Mouse (Mus musculus) cerebellum, adult 9-11 months (tissue): ENCODE results near the gene Gck.
"Not testable (repeated sequence)": the region's sequence is repeated elsewhere in the genome, so short reads cannot be mapped to it uniquely, and the experiment has no call there.

Experiments
- DNase-seq: peaks from one replicate; pipeline ENCODE4 v3.0.0; 2022

The Gck gene

DNA sequence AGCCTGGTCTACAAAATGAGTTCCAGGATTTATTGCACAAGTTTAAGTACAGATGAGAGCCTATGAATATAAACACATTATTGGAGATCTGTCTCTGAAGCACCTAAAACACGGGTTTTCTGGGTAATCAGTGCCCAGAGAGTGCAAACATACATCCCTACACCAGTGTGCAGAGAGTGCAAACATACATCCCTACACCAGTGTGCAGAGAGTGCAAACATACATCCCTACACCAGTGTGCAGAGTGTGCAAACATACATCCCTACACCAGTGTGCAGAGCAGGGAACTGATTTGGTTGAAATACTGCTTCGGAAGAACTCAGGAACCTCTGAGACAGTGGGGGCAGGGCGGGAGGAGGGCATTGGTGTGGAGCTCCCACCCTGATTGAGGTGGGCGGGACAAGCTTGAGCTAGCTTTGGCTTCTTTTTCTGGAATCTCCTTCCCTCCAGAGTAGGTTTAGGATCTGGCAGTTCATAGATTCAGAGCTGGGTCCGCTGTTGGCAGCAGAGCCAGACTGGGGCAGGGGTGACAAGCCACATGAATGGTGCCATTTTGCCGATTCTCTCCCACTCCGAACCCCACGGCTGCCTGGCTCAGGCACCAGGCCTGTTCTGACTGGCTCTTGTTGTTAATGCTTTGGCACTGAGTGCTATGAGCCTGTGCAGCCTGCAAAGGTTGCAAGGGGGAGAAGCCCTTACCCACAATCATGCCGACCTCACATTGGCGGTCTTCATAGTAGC lies 43.9 kb downstream of the Gck start:
- DNase-seq: no peak

DNA sequence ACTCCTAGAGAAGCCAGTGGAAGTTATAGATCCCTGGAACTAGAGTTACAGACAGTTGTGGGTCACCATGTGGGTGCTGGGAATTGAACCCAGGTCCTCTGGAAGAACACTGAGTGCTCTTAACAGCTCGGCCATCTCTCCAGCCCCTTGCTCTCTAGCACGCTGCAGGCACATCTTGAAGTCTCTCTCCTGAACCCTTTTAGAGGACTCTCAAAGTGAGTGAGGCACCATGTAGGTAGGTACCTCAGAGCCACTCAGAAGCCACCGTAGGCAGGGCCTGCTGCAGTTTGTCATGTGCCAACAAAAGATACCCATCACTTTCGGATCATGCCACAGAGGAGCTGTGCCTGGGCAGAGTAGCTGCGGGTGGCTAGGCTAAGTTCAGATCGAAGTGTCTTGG lies 45.0 kb downstream of the Gck start:
- DNase-seq: no peak

DNA sequence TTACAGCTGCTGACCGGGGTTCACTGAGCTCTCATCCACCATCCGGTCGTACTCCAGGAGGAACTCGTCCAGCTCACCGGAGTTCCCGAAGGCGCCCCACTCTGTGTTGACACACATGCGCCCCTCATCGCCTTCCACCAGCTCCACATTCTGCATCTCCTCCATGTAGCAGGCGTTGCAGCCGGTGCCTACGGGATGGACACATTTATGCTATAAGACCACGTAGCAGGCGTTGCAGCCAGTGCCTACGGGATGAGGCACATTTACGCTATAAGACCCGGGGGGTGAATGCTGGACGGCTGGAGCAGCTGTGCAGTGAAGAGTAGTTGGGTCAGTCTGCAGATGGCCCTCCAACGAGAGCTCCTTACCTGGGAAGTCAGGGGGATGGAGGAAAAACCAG lies 45.5 kb downstream of the Gck start:
- no peak for DNase-seq

DNA sequence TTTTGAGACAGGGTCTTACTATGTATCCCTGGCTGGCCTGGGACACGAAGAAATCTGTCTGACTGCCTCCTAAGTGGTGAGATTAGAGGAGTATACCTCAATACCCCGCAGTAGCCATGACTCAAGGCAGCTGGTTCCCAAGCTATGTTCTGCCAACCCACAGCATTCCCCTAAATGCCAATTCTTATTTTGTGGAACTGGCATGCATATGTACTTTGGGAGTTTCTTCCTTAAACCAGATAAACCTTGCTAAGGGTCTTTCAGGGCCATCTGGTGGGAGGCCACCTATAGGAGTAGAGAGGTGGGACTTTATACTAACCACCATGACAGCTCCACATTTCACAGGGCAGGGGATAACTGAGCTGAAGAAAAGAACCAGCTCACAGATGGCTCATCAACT lies 46.0 kb downstream of the Gck start:
- no peak for DNase-seq

DNA sequence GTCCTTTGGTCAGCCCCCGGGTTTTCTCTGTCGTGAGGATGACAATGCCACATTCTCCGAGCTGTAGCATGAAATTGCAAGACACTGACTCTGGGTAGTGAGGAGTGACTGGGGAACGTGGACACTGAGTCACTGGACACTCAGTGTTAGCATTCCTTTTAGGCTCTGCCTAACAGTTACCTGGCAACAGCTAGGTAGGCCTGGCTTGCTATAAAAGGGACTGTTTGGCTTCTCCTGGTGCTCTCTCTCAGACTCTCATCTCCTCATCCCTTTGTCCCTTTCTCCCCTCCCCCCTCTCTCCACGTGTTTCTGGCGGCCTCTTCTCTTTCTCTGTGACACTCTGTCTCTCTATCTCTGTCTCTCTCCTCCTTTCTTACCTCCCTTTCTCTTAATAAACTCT lies 47.5 kb downstream of the Gck start:
- DNase-seq: no peak

DNA sequence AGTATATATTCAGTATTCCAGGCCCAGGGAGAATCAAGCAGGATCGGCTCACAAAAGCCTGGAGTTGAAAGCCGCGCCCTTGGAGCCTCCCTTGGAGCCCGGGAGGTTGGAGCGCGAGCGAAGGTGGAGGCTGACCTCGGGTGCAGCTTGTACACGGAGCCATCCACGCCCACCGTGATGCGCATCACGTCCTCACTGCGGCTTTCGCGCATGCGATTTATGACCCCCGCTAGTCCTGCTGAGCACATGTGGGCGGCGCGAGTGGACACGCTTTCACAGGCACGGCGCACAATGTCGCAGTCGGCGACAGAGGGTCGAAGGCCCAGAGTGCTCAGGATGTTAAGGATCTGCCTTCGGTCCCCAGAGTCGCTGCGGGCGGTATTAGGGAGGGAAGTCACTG lies 47.9 kb downstream of the Gck start:
- DNase-seq: peak; percentile 60

DNA sequence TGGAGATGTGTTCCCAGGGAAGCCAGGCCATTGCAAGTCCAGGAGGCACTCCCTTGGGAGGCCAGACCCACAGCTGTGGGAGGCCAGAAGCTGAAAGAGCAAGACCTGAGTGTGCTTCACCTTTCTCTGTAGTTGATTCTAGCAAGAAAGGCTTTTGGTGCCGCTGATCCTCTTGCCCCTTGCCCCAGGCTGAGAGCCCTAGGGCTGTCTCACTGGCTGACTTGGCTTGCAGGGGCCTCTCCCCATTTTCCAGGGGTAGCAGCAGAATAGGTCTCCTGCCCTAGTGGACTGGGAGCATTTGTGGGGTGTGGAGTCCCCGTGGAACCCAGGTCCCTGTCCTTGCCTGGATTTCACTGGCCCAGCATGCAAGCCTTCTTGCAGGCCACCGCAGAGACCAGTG lies 48.6 kb downstream of the Gck start:
- peak; percentile 18 for DNase-seq

DNA sequence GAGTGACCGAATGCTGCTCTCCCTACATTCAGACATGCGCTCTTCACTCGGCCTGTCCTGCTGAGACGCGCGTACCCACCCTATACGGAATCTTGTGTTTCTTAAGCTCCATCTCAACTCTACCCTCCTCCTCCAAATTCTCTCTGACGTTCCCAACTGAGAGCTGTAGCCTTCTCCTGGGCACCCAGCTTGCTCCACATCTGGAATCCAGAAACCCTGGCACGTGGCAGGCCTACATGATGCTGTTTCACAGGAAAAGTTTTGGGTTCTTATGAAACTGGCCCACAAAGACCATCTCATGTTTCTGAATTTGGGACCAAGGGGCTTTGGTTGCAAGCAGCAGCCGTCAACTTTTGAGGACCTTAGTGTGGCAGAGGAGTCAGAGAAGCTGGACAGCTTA lies 50.6 kb downstream of the Gck start:
- DNase-seq: no peak

DNA sequence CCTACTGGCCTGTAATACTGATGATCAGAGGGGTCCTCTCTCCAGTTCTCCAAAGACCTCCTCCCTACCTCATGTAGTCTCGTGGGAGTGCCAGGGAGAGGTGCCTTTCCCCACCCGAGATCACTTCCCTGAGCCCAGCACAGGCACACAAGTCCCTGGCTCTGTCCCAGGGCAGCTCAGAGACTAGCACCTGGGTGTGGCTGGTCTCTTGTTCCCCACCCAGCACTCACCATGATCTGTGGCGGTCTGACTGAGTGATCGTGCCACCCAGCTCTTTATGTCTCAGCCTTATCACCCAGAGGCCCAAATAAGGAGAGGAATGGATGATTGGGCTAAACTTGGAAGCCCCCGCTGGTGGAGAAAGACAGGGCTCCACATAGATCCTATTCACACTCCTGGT lies 51.4 kb downstream of the Gck start, which contains the start of gene Myl7:
Gene Myl7 (minus strand): TSS at position 252 of the 400 bp plus-strand sequence.
- no peak for DNase-seq

DNA sequence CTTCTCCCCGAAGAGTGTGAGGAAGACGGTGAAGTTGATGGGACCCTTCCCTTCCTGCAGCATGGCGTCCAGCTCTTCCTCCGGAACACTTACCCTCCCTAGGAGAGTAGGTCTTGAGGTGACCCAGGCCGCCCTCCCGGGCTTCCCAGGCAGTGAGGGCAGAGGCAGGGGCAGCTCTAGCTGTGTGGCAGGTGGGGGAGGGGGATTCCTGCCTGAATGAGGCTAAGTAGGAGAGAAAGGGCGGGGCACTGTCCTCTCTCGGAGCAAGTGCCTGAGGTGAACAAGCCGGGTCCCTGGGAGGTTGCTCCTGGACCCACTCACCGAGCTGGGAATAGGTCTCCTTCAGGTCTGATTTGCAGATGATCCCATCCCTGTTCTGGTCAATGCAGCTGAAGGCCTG lies 52.0 kb downstream of the Gck start:
- DNase-seq: no peak

DNA sequence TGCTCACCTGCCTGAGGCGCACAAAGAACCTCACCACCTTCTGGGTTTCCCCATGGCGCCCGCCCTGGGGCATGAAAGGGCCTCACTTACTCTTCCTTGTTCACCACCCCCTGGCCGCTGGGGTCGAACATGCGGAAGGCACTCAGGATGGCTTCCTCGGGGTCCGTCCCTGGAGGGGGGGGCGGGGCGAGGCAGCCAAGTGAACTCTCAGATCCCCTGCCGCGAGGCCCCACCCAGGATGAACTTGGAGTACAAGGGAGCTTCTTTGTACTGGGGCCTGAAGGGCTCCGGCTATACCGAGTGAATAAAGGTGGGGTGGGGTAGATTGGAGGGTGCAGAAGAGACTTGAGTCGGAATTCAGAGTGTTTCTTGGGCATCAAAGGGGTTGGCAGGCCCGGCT lies 52.7 kb downstream of the Gck start:
- DNase-seq: no peak

DNA sequence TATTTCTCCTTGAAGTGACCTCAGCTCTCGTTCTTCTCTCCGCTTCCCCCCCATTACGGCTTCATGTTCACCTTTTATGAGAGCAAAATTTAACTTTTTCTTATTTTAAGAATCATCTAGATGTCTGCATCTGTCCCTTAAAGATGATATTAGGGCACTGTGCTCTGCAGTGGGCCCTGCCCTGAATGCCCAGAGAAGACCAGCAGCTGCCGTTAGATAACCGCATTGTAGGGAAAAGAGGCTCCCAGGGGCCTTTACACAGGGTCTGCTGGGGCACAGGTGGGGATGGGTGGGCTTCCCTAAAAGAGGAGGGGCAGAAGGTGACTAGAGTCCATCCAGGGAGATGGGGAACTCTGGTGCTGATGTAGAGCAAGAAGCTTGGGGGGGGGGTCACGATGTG lies 56.1 kb downstream of the Gck start:
- DNase-seq: no peak

DNA sequence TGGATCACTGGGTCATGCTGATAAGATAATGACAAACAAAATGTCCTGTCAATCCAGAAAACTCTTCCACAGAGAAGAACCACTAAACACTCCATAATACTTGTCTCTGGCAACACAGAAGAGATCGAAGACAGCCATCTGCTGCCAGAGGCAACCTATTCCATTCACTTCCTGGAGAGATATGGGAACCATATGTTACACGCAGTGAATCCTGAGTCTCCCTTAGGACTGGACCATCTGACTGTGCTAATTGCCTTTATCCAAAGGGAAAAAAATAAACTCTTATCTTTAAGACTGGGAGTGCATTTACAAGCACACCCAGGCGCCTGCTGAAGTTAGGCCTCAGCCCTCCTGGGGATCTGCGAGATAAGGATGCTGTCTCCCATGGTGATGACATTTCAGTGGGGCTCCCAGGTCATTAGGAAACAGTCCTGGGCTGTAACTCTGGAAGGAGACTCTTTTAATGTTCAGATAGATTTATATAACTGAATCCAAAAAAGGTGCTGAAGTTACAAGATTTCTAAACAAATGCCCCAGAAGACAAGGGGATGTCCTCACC lies 57.0 kb downstream of the Gck start:
- DNase-seq: no peak

DNA sequence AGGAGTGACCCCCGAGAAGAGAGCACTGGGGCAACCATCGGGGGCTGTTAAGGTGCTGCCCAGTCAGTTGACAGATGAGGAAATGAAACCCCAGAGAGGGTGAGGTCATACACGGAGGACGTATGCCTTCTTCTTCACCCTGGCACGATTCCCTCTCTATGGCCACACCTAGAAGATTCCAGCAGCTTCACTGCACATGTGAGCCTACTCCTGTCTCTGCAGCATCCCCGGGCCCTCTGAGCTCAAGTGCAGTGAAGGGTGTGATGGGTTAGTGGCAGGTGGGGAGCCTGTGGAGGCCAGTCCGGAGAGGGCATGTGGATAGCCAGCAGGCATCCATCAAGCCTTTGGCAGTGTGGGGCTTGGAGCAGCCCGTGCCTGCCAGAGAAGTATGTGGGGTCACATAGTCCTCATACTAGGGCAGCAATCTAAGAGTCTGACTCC lies 57.7 kb downstream of the Gck start:
- DNase-seq: peak; percentile 86

DNA sequence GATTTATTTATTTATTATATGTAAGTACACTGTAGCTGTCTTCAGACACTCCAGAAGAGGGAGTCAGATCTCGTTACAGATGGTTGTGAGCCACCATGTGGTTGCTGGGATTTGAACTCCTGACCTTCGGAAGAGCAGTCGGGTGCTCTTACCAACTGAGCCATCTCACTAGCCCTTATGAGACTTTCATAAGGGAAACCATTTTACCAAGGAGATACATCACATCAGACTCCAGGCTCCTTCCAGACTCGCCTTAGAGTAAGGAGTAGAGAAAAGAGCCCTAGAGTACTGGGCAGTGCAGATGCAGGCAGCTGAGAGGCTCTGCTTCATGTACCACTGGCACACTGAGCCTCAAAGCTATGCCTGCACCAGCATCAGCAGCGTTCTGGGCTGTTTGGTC lies 61.3 kb downstream of the Gck start:
- not testable (repeated sequence) for DNase-seq

DNA sequence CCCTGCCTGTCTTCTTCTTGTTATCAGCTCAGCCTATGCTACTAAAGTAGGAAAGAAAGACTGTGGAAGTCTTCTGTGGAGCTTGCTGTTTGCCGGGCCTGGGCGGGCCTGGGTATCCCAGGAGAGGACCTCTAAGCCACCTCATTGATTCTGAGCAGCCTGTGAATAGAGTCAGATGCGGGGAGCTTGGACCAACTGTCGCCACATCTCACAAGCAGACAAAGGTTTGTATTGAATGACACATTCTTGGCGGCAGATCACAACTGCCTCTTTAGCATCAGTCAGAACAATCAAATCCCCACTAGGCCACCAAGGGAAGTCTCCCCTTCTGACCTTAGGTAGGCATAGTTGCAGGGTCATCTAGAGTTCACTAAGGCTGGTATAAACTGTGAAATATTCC lies 62.6 kb downstream of the Gck start:
- DNase-seq: no peak

DNA sequence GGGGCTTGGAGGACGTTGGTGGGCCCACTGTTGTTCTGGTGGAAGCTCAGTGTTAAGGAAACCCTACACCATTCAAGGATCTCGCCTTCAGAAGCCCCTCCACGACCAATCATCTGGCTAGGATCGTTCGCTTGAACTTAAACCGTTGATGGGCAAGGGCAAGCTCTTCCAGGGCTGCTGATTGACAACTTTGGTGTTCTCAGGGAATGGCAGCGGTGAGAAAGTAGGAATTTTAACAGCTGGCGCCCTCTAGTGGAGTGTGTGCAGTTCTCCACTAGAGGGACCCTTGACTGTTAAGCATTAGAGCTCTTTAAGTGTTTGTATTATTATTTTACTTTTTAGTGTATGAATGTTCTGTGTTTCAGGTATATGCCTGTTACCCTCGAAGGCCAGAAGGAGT lies 63.7 kb downstream of the Gck start:
- DNase-seq: no peak

DNA sequence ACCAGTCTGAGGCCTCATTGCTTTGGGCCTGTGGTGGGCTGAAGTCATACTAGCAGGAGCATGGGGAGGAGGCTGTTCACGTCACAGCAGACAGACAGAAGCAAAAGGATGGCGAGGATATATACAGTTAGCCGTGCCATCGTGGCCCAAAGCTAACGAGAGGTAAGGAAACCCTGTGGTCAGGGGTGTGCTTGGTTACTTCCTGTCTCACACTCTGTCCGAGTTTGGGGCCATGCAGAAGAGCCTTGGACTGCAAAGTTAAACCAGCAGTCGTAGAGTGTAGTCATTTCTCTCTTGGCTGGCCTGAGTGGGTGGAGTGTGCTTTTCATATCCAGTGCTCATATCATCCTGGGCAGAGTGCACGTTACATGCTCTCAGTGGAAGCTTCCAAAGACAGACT lies 67.4 kb downstream of the Gck start:
- DNase-seq: no peak

DNA sequence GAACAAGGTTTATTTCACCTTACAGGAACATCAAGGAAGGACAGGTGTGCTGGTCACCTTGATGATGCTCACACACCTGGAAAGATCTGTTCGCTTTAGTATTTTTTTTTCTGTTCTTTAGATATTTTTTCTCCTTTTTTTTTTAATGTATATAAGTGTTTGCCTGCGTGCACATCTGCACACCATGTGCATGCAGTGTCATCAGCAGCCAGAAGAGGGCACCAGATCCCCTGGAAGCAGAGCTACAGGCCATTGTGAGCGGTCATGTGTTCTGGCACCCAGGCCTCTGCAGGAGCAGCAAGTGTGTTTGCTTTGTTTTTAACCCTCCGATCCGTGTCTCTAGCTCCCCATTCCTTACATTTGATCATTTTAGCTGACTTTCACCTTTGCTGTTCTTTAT lies 70.0 kb downstream of the Gck start:
- peak; percentile 67 for DNase-seq

DNA sequence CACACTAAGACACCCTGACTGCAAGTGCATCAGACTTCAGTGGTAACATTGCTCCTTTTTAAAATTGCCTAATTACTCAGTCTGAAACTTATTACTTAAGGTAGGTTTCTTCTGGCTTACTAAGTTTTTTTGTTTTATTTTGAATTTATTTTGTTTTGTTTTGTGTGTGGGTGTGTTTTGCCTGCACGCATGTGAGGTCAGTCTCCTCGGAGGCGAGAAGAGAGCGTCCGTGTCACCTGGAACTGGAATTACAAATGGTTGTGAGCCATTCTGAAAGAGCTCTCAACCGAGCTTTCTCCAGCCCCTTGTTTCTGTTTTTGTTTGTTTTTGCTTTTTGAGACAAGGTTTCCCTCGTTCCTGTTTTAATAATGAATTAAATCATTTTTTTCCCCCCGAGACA lies 71.2 kb downstream of the Gck start:
- DNase-seq: no peak

DNA sequence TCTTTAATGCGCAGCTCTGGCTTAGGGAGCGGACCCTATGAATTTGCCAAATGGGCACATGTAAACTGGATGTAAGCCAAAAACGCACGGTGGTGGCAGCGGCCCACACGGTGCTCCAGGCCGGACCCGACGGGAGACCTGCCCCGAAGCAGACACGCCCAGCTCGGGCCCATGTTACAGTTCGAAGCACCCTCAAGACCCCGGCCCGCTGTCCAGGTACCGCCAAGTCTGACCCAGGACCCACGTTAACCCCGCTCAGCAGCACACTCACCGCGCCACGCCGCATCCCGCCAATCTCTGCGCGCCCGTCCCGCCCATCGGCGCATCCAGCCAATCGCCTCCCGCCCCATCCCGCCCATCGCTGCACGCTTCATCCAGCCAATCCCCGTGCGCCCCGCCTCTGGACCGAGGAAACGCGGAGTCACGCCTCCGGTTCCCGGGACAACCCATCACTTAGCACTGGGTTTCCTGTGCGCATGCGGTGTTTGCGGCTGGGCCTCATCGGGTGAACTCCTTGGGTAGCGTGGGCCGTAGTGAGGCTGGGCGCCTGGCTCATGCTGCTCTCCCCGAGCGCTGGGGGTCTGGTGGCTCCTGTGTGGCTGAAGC lies 71.9 kb downstream of the Gck start, which contains the start of gene Pold2:
Gene Pold2 (minus strand): TSS at position 372 of the 606 bp plus-strand sequence.
- peak; percentile 97 for DNase-seq

DNA sequence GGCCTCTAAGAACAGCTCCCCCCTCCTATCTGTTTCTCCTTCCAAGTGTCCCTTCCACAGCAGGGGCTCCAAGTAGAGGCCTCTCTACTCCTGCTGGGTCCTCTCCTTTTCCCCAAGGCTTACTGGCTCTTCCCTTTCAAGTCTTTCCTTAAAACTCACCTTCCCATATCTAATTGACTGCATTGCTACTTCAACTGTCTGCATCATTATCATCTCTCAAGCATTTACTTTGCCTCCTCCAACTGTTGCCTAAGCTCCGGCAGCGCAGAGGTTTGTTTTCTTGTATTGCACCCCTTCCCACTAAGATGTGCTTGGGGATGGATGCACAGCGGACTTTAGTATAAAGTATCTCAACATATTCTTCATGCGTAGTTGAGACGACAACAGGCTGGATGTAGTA lies 72.5 kb downstream of the Gck start:
- no peak for DNase-seq

DNA sequence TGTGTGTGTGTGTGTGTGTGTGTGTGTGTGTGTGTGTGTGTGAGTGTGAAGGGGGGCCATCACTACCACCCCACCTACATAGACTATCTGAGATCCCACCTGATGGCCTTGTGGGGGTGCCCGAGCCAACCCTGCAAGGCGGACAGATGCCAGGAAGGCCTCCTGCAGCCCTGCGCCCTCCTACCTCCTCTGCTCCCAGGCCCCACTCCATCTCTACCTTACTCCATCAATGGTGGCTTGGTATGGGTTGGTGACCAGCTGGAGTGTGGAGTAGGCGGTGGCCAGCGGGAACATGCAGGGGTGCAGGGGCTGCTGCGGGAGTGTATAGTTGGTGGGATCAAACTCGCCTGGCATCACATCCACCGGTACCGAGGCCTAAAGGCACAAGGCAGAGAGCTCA lies 76.7 kb downstream of the Gck start:
- DNase-seq: no peak

DNA sequence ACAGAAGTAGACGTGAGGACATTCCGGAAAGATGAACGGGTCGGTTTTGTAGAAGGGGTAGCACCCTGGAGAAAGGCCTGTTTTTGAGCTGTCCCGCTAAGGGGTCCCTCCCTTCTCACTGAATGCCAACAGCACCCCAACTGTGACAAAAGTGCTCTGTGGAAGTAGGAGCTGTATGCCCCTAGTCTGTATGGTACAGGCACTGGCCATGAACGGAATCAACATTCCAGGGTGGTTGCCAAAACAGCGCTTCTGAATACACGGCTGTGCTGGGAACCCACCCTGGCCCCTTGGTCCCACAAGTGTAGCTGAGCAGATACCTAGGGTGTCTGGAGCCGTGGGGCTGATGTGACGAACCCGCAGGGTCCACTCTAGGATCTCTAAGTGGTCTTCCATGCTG lies 77.2 kb downstream of the Gck start:
- no peak for DNase-seq

DNA sequence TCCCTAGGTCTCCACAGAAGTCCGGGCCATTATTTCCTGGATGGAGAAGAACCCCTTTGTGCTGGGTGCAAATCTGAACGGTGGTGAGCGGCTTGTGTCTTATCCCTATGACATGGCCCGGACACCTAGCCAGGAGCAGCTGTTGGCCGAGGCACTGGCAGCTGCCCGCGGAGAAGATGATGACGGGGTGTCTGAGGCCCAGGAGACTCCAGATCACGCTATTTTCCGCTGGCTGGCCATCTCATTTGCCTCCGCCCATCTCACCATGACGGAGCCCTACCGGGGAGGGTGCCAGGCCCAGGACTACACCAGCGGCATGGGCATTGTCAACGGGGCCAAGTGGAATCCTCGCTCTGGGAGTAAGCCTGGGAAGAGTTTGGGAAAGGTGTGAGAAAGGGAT lies 79.8 kb downstream of the Gck start:
- DNase-seq: no peak
